Mouse (Mus musculus): ENCODE data around the gene Tbx4. TPM values are rescaled to one million over a fixed set of nuclear protein-coding genes. Genes with fewer than 3 reads are reported as not detected.

The Tbx4 gene
- polyA plus RNA-seq (2012; ENCODE audit: insufficient read depth, insufficient read length, missing spikeins): not detected in 2 replicates

GRCm38 (mm10) chr11:85885665-85886428 lies at the start of gene Tbx4:
Gene Tbx4, plus strand, starts transcription at chr11:85886422.
- H3K4me1 ChIP-seq (ENCODE audit: control insufficient read depth, insufficient read depth, low read length): no peaks in the 10 kb centered on the region
- TF ChIP-seq POLR2A (IDR thresholded peaks at IDR 0.05; ENCODE audit: borderline replicate concordance, low read depth, low read length): no peak
- TF ChIP-seq CTCF (IDR thresholded peaks at IDR 0.05; ENCODE audit: low read depth, low read length): no peak
- H3K4me3 ChIP-seq (ENCODE audit: insufficient read depth, low read length): no peak within 1 kb of the TSS
- H3K27ac ChIP-seq (ENCODE audit: insufficient read depth, low read depth, low read length): no peak within 1 kb of the TSS

- no peak overlapping the region for H3K4me3 ChIP-seq (ENCODE audit: insufficient read depth, low read length)
Observed at GRCm38 (mm10) chr11:85836523-85837290, 49.5 kb upstream of the Tbx4 start.

GRCm38 (mm10) chr11:85837291-85837647 lies 49.0 kb upstream of the Tbx4 start:
- H3K4me1 ChIP-seq (ENCODE audit: control insufficient read depth, insufficient read depth, low read length): 0 out of 2 replicates have a peak, but pooled peaks cover 2% of the 10 kb centered on the region
- H3K4me3 ChIP-seq (ENCODE audit: insufficient read depth, low read length): no peak overlapping the region
- H3K27ac ChIP-seq (ENCODE audit: insufficient read depth, low read depth, low read length): no peak overlapping the region
- TF ChIP-seq CTCF (IDR thresholded peaks at IDR 0.05; ENCODE audit: low read depth, low read length) (no peak), POLR2A (IDR thresholded peaks at IDR 0.05; ENCODE audit: borderline replicate concordance, low read depth, low read length) (no peak)

More at GRCm38 (mm10) chr11:85836523-85837290, 49.5 kb upstream of the Tbx4 start:
- no peak overlapping the region for H3K27ac ChIP-seq (ENCODE audit: insufficient read depth, low read depth, low read length)
- 0 out of 2 replicates have a peak, but pooled peaks cover 2% of the 10 kb centered on the region for H3K4me1 ChIP-seq (ENCODE audit: control insufficient read depth, insufficient read depth, low read length)
- TF ChIP-seq CTCF (IDR thresholded peaks at IDR 0.05; ENCODE audit: low read depth, low read length): no peak

DNA sequence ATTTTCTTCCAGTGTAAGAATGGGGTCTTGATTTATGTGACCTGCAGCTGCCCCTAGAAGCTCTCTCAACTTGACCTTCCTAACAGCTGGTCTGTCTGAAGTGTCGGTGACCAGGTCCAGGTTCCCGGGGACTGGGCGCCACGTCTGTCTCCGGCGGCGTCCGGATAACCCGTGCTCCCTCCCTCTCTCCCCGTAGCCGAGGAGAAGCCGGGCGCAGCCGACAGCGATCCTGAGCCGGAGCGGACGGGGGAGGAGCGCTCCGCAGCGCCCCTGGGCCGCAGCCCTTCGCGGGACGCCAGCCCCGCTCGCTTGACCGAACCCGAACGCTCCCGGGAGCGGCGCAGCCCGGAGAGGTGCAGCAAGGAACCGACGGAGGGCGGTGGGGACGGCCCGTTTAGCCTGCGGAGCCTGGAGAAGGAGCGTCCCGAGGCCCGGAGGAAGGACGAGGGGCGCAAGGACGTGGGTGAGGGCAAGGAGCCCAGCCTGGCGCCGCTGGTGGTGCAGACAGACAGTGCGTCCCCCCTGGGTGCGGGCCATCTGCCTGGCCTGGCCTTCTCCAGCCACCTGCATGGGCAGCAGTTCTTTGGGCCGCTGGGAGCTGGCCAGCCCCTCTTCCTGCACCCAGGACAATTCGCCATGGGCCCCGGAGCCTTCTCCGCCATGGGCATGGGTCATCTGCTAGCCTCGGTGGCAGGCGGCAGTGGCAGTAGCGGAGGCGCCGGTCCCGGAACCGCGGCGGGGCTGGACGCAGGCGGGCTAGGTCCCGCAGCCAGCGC lies 48.4 kb upstream of the Tbx4 start:
- TF ChIP-seq CTCF (IDR thresholded peaks at IDR 0.05; ENCODE audit: low read depth, low read length): no peak
- no peak for TF ChIP-seq POLR2A (IDR thresholded peaks at IDR 0.05; ENCODE audit: borderline replicate concordance, low read depth, low read length)
- Histone ChIP-seq H3K4me3 (ENCODE audit: insufficient read depth, low read length) (0 out of 2 replicates have a peak overlapping the region, but pooled peaks have one; percentile 6), H3K4me1 (ENCODE audit: control insufficient read depth, insufficient read depth, low read length) (peaks cover 4% of the 10 kb centered on the region), H3K27ac (ENCODE audit: insufficient read depth, low read depth, low read length) (no peak overlapping the region)

DNA sequence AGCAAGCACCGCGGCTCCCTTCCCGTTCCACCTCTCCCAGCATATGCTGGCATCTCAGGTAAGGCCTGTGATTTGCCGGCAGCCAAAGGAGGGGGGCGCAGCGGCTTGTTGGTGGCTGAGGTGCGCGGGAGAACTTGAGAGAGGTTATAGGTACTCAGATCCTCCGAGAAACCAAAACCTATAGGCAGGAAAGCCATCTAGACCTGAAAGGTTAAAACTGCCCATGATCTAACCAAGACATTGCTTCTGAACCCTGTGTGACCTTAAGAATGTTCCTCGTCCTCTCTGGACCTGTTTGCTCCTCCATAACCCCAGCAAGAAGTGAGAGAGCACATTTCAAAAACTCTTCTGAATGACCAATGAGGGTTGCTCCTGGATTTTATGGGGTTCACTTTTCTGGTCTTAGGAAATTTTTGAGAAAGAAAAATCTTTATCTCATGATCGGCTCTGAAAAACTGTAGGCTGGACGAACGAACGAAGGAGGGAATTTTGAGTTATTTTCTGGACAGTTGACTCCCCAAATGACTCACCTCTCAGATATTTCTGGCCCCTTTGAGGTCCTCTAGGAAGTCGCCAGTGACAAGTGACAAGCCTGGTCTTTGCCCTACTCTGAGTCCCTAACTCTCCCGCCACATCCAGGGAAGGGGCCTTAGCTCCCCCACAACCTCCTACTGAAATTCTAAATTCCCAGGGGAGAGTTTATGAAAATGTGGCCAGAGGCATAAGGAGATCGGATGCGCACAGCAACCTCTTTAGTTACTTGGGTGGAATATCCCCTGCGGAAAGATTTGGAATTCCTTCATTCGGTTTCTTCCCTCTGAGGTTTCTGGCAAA lies 47.6 kb upstream of the Tbx4 start:
- Histone ChIP-seq H3K4me3 (ENCODE audit: insufficient read depth, low read length) (no peak overlapping the region), H3K27ac (ENCODE audit: insufficient read depth, low read depth, low read length) (no peak overlapping the region), H3K4me1 (ENCODE audit: control insufficient read depth, insufficient read depth, low read length) (peaks cover 7% of the 10 kb centered on the region)
- TF ChIP-seq POLR2A (IDR thresholded peaks at IDR 0.05; ENCODE audit: borderline replicate concordance, low read depth, low read length) (no peak), CTCF (IDR thresholded peaks at IDR 0.05; ENCODE audit: low read depth, low read length) (no peak)

DNA sequence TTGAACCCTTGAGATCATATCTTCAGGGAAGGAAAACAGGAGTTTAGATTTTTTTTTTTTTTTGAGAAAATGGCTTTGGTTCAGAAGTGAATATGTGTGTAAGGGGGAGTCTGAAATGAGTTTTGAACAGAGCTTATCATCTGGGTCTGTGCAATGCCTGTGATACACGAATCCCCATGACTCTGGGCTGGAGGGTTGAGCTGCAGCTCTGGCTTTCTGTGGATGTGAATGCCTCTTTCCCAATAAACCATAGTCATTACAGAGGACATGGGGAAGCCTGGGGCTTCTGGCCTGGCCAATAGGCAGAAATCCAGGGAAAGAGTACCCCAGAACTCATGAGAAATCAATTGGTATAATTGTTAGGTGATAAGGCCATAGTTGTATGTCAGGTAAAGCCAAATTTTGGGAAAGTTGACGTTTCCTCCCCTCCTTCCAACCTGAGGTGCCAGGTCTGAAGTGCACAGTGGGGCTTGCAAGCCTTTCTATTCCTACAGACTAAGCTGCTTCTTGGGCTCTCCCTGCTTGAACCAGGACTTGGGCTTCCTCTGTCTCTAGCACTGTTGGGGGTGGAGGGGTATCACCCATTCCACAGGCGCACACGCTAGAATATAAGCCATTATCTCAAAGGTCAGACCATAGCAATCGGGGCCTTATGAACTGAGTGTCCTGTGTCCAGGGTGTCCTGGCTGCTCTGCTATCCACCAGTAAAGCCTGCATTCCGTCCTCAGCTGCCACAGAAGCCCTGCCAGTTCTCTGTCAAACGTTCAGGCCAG lies 46.8 kb upstream of the Tbx4 start:
- H3K4me1 ChIP-seq (ENCODE audit: control insufficient read depth, insufficient read depth, low read length): peaks cover 7% of the 10 kb centered on the region
- no peak overlapping the region for H3K27ac ChIP-seq (ENCODE audit: insufficient read depth, low read depth, low read length)
- no peak overlapping the region for H3K4me3 ChIP-seq (ENCODE audit: insufficient read depth, low read length)
- TF ChIP-seq POLR2A (IDR thresholded peaks at IDR 0.05; ENCODE audit: borderline replicate concordance, low read depth, low read length) (no peak), CTCF (IDR thresholded peaks at IDR 0.05; ENCODE audit: low read depth, low read length) (no peak)

GRCm38 (mm10) chr11:85840031-85840802 lies 46.0 kb upstream of the Tbx4 start:
- TF ChIP-seq POLR2A (IDR thresholded peaks at IDR 0.05; ENCODE audit: borderline replicate concordance, low read depth, low read length): no peak
- no peak for TF ChIP-seq CTCF (IDR thresholded peaks at IDR 0.05; ENCODE audit: low read depth, low read length)
- H3K4me1 ChIP-seq (ENCODE audit: control insufficient read depth, insufficient read depth, low read length): peaks cover 7% of the 10 kb centered on the region
- peak overlapping the region; percentile 29 for H3K4me3 ChIP-seq (ENCODE audit: insufficient read depth, low read length)
- H3K27ac ChIP-seq (ENCODE audit: insufficient read depth, low read depth, low read length): no peak overlapping the region

GRCm38 (mm10) chr11:85840803-85841145 lies 45.4 kb upstream of the Tbx4 start:
- TF ChIP-seq POLR2A (IDR thresholded peaks at IDR 0.05; ENCODE audit: borderline replicate concordance, low read depth, low read length) (no peak), CTCF (IDR thresholded peaks at IDR 0.05; ENCODE audit: low read depth, low read length) (no peak)
- Histone ChIP-seq H3K4me3 (ENCODE audit: insufficient read depth, low read length) (peak overlapping the region; percentile 29), H3K4me1 (ENCODE audit: control insufficient read depth, insufficient read depth, low read length) (peaks cover 7% of the 10 kb centered on the region), H3K27ac (ENCODE audit: insufficient read depth, low read depth, low read length) (no peak overlapping the region)
